8 mouse cellular contexts compared by ENCODE assay signal in genomic region chr8:72474826-72475546, GRCm38 (mm10). TPM values are rescaled to one million over a fixed set of nuclear protein-coding genes. Genes with fewer than 3 reads are reported as not detected.
A peak's percentile ranks its signal among the peaks of the same experiment; 100 is the strongest.
DNase-seq lines count a peak whose midpoint lies in the region; ATAC-seq and TF ChIP-seq lines count a peak whose summit lies in the region.

Gene Cherp, minus strand, starts transcription at chr8:72475226.

- no peaks in the 10 kb centered on the region for H3K27me3 ChIP-seq in forebrain, embryonic 10.5 days (ENCODE audit: poor library complexity, severe bottlenecking)
- no peaks in the 10 kb centered on the region for H3K27me3 ChIP-seq in heart, embryonic 15.5 days
- H3K27me3 ChIP-seq in liver, embryonic 14.5 days (ENCODE audit: control insufficient read depth, insufficient read depth, low read length): no peaks in the 10 kb centered on the region
- no peaks in the 10 kb centered on the region for H3K27me3 ChIP-seq in neural tube, embryonic 11.5 days (ENCODE audit: control insufficient read depth, insufficient read depth, low read length)
- no peaks in the 10 kb centered on the region for H3K27me3 ChIP-seq in stomach, postnatal 0 days (ENCODE audit: control insufficient read depth, insufficient read depth, low read length)

- peak within 1 kb of the TSS; percentile 90 for H3K4me3 ChIP-seq in forebrain, embryonic 10.5 days
- peak within 1 kb of the TSS; percentile 84 for H3K4me3 ChIP-seq in heart, embryonic 15.5 days
- peak within 1 kb of the TSS; percentile 82 to 86 for H3K4me3 ChIP-seq in liver, embryonic 14.5 days (ENCODE audit: insufficient read depth in 1 of 2, low read depth in 2 of 2, low read length in 2 of 2)
- peak within 1 kb of the TSS; percentile 89 for H3K4me3 ChIP-seq in neural tube, embryonic 11.5 days (ENCODE audit: low read depth, low read length)
- H3K4me3 ChIP-seq in stomach, postnatal 0 days (ENCODE audit: low read depth, low read length): peak within 1 kb of the TSS; percentile 85

- peak within 1 kb of the TSS; percentile 84 for H3K9ac ChIP-seq in heart, embryonic 15.5 days
- peak within 1 kb of the TSS; percentile 82 for H3K9ac ChIP-seq in liver, embryonic 14.5 days (replicated peaks)
- H3K9ac ChIP-seq in neural tube, embryonic 11.5 days (ENCODE audit: low read length): peak within 1 kb of the TSS; percentile 83
- H3K9ac ChIP-seq in stomach, postnatal 0 days (ENCODE audit: low read length): peak within 1 kb of the TSS; percentile 77

- no peak for TF ChIP-seq EP300 in liver, embryonic 14.5 days (IDR thresholded peaks at IDR 0.05; ENCODE audit: low read depth)
- TF ChIP-seq EP300 in stomach, postnatal 0 days (optimal IDR thresholded peaks at IDR 0.05): no peak

- no peaks in the 10 kb centered on the region for H3K9me3 ChIP-seq in forebrain, embryonic 10.5 days
- no peaks in the 10 kb centered on the region for H3K9me3 ChIP-seq in heart, embryonic 15.5 days (replicated peaks)
- H3K9me3 ChIP-seq in liver, embryonic 14.5 days (ENCODE audit: control insufficient read depth, low read length): no peaks in the 10 kb centered on the region
- H3K9me3 ChIP-seq in neural tube, embryonic 11.5 days (ENCODE audit: control insufficient read depth, low read length): no peaks in the 10 kb centered on the region
- no peaks in the 10 kb centered on the region for H3K9me3 ChIP-seq in stomach, postnatal 0 days (ENCODE audit: control insufficient read depth, low read length)

- TF ChIP-seq CTCF in liver, embryonic 14.5 days (IDR thresholded peaks at IDR 0.05; ENCODE audit: low read depth): no peak
- peak; percentile 19; the same call in 1 of the 2 replicates for TF ChIP-seq CTCF in stomach, postnatal 0 days (IDR thresholded peaks at IDR 0.05; ENCODE audit: low read depth)

- peak; percentile 95 to 96 for DNase-seq in CD8-positive naive resting alpha-beta T cell, adult 2 months (ENCODE audit: low read depth in 2 of 2, low spot score in 2 of 2)
- DNase-seq in c-Kit-positive CD71-negative TER-119-negative erythroid progenitor cells, embryonic 14.5 days (ENCODE audit: low read depth): peak; percentile 95
- peak; percentile 99 for DNase-seq in forebrain, embryonic 10.5 days (ENCODE audit: extremely low spot score, low spot score)
- peak; percentile 96 to 99 for DNase-seq in kidney, postnatal 25 days
- peak; percentile 97 for DNase-seq in liver, embryonic 14.5 days (ENCODE audit: low read depth in 3 of 3, low spot score in 3 of 3)
- DNase-seq in neural tube, embryonic 11.5 days (ENCODE audit: low spot score): peak; percentile 98
- DNase-seq in stomach, postnatal 0 days (ENCODE audit: low spot score): peak; percentile 98

- peaks cover 29% of the 10 kb centered on the region for H3K4me1 ChIP-seq in forebrain, embryonic 10.5 days
- peaks cover 23% of the 10 kb centered on the region for H3K4me1 ChIP-seq in heart, embryonic 15.5 days (replicated peaks)
- peaks cover 8 to 15% of the 10 kb centered on the region in 2 experiments for H3K4me1 ChIP-seq in liver, embryonic 14.5 days (replicated peaks; ENCODE audit: control insufficient read depth in 2 of 2, insufficient read depth in 2 of 2, low read length in 1 of 2)
- peaks cover 6% of the 10 kb centered on the region; the same call in 1 of the 2 replicates for H3K4me1 ChIP-seq in neural tube, embryonic 11.5 days (ENCODE audit: control insufficient read depth, insufficient read depth, low read length)
- peaks cover 4% of the 10 kb centered on the region; the same call in 1 of the 2 replicates for H3K4me1 ChIP-seq in stomach, postnatal 0 days (replicated peaks; ENCODE audit: control insufficient read depth, insufficient read depth)

- peak within 1 kb of the TSS; percentile 95 for H3K27ac ChIP-seq in forebrain, embryonic 10.5 days
- H3K27ac ChIP-seq in heart, embryonic 15.5 days: peak within 1 kb of the TSS; percentile 92
- H3K27ac ChIP-seq in liver, embryonic 14.5 days: peak within 1 kb of the TSS; percentile 66
- peak within 1 kb of the TSS; percentile 82 for H3K27ac ChIP-seq in neural tube, embryonic 11.5 days (ENCODE audit: low read depth, low read length)
- H3K27ac ChIP-seq in stomach, postnatal 0 days (replicated peaks): peak within 1 kb of the TSS; percentile 89

- H3K36me3 ChIP-seq in forebrain, embryonic 10.5 days (replicated peaks): peaks cover 51% of the 10 kb centered on the region
- peaks cover 30% of the 10 kb centered on the region for H3K36me3 ChIP-seq in heart, embryonic 15.5 days
- H3K36me3 ChIP-seq in liver, embryonic 14.5 days (replicated peaks; ENCODE audit: control insufficient read depth, insufficient read depth, low read depth): peaks cover 31% of the 10 kb centered on the region
- peaks cover 15% of the 10 kb centered on the region for H3K36me3 ChIP-seq in neural tube, embryonic 11.5 days (ENCODE audit: control insufficient read depth, insufficient read depth, low read length)
- H3K36me3 ChIP-seq in stomach, postnatal 0 days (ENCODE audit: control insufficient read depth, insufficient read depth, low read length): peaks cover 13% of the 10 kb centered on the region

- peak within 1 kb of the TSS; percentile 97 for H3K4me2 ChIP-seq in heart, embryonic 15.5 days
- H3K4me2 ChIP-seq in liver, embryonic 14.5 days (ENCODE audit: low read depth): peak within 1 kb of the TSS; percentile 85
- H3K4me2 ChIP-seq in neural tube, embryonic 11.5 days (ENCODE audit: low read depth): peak within 1 kb of the TSS; percentile 99
- peak within 1 kb of the TSS; percentile 69 for H3K4me2 ChIP-seq in stomach, postnatal 0 days (replicated peaks; ENCODE audit: low read depth)

- ATAC-seq in heart, embryonic 15.5 days (replicated peaks; ENCODE audit: insufficient number of reproducible peaks, insufficient read depth, low FRiP score, low read depth): peak; percentile 95
- ATAC-seq in liver, embryonic 14.5 days (ENCODE audit: insufficient read depth): peak; percentile 96
- peak; percentile 94 for ATAC-seq in neural tube, embryonic 11.5 days (ENCODE audit: insufficient read depth, low FRiP score, low TSS enrichment)
- ATAC-seq in stomach, postnatal 0 days (ENCODE audit: low FRiP score, low TSS enrichment): peak; percentile 97

- under 1% methylated on average over 80 of the region's 80 CpGs for WGBS in forebrain, embryonic 10.5 days
- under 1% methylated on average over 80 of the region's 80 CpGs for WGBS in heart, embryonic 15.5 days
- WGBS in liver, embryonic 14.5 days (ENCODE audit: insufficient replicate concordance): under 1% methylated on average over 78 of the region's 80 CpGs
- WGBS in neural tube, embryonic 11.5 days: under 1% methylated on average over 80 of the region's 80 CpGs
- WGBS in stomach, postnatal 0 days: under 1% methylated on average over 80 of the region's 80 CpGs

RNA-seq across cellular contexts. Expression of gene Cherp, which starts in this region (rescaled TPM):
- polyA plus RNA-seq in forebrain, embryonic 10.5 days (2016; fragmentation: Nextera tagmentation; extraction: Ambion mirVana): 108 and 114 TPM in 2 replicates
- 36.1 and 44.9 TPM in 2 replicates for polyA plus RNA-seq in heart, embryonic 15.5 days (2015; fragmentation: Nextera tagmentation; extraction: Ambion mirVana)
- 25.4 and 28.8 TPM in 2 replicates for polyA plus RNA-seq in liver, embryonic 14.5 days (2012; rRNA removed)
- 19.9 and 22.6 TPM in 2 replicates for polyA plus RNA-seq in liver, embryonic 14.5 days (2014; fragmentation: Nextera tagmentation; extraction: Ambion mirVana)
- polyA plus RNA-seq in neural tube, embryonic 11.5 days (2014; fragmentation: Nextera tagmentation; extraction: Ambion mirVana): 78.6 and 81.6 TPM in 2 replicates
- 15.6 and 19.2 TPM in 2 replicates for polyA plus RNA-seq in stomach, postnatal 0 days (2015; fragmentation: Nextera tagmentation; extraction: Ambion mirVana)

Comparison
In these comparisons a context has a peak if more than half of its experiments do, and no peak if none do; other contexts are left out.
1. Peak in every context shown above with its lines: DNase-seq, ATAC-seq, H3K4me3 ChIP-seq and H3K27ac ChIP-seq.